Mouse (Mus musculus) liver, adult 2 months (tissue): ENCODE data around the gene Ganc. TPM values are rescaled to one million over a fixed set of nuclear protein-coding genes. Genes with fewer than 3 reads are reported as not detected.

Source experiments
- DNase-seq: peaks from one replicate; pipeline ENCODE4 v3.0.0-alpha.2; 2011; ENCODE audit warnings: low read depth, low spot score; ENCODE audit errors: extremely low read depth
- H3K27ac ChIP-seq: fragments of 200-500 bp; replicated peaks from 2 replicates; pipeline ENCODE4 v1.5.1; 2012; ENCODE audit warnings: low read depth, mild to moderate bottlenecking, control low read depth, inconsistent platforms, low read length; ENCODE audit not compliant: insufficient read depth
- H3K27me3 ChIP-seq: fragments of 200-500 bp; 2 replicates; pipeline ENCODE4 v1.6.1; 2012; ENCODE audit warnings: mild to moderate bottlenecking, moderate library complexity, low read length, inconsistent platforms; ENCODE audit not compliant: control insufficient read depth, insufficient read depth
- H3K36me3 ChIP-seq: fragments of 200-500 bp; 2 replicates; pipeline ENCODE4 v1.6.1; 2012; ENCODE audit warnings: low read length, inconsistent platforms; ENCODE audit not compliant: control insufficient read depth, insufficient read depth
- H3K4me1 ChIP-seq: fragments of 200-500 bp; 2 replicates; pipeline ENCODE4 v1.6.1; 2011; ENCODE audit warnings: low read length; ENCODE audit not compliant: control insufficient read depth, insufficient read depth
- H3K4me3 ChIP-seq: fragments of 200-500 bp; 2 replicates; pipeline ENCODE4 v1.5.1; 2011; ENCODE audit warnings: low read depth, mild to moderate bottlenecking, control low read depth, low read length, moderate library complexity; ENCODE audit not compliant: insufficient read depth
- H3K79me2 ChIP-seq: fragments of 200-500 bp; 2 replicates; pipeline ENCODE4 v1.6.1; 2012; ENCODE audit warnings: inconsistent platforms, mild to moderate bottlenecking, low read length, moderate library complexity; ENCODE audit not compliant: control insufficient read depth, insufficient read depth
- H3K9ac ChIP-seq: fragments of 200-500 bp; 2 replicates; pipeline ENCODE4 v1.6.1; 2012; ENCODE audit warnings: low read depth, mild to moderate bottlenecking, control low read depth, inconsistent platforms, low read length
- CTCF ChIP-seq: fragments of 200-500 bp; IDR thresholded peaks from 2 replicates; pipeline ENCODE4 v1.5.1; 2011; ENCODE audit warnings: low read depth, low read length, control low read depth
- POLR2A ChIP-seq: fragments of 200-500 bp; IDR thresholded peaks from 2 replicates; pipeline ENCODE4 v1.6.1; 2011; ENCODE audit warnings: low read length, control low read depth; ENCODE audit not compliant: insufficient read depth; ENCODE audit errors: extremely low read depth
- whole genome bisulfite sequencing: fragments of 180-500 bp; shearing (Covaris S2); methylation state at CpG from one replicate; pipeline ENCODE4 v1.1.7; 2018; 5-methylcytosine and 5-hydroxymethylcytosine counted together
- polyA plus RNA-seq: library from polyadenylated mRNA; depleted of rRNA; stranded (reverse); fragments of >200 nt; gene quantifications from 2 replicates; pipeline ENCODE4 v1.2.3, GENCODE M21; 2012
- total RNA-seq: library from RNA; depleted of rRNA; stranded (reverse); fragments of >200 nt; gene quantifications from 2 replicates; pipeline ENCODE4 v1.2.3, GENCODE M21; 2014

Ganc gene
- total and polyA plus RNA-seq, 2 experiments, result 10.7 to 26.5 TPM

- no peak for DNase-seq
- H3K79me2 ChIP-seq, result no peaks in the 10 kb centered on the region
- peak overlapping the region; percentile 28 for H3K27ac ChIP-seq
- H3K36me3 ChIP-seq, result peaks cover 33% of the 10 kb centered on the region
- no peak overlapping the region for H3K9ac ChIP-seq
- 79% methylated on average over 5 of the region's 5 CpGs for WGBS
- TF ChIP-seq POLR2A (no peak), CTCF (no peak)
- no peaks in the 10 kb centered on the region for H3K4me1 ChIP-seq
- no peak overlapping the region for H3K4me3 ChIP-seq
- no peaks in the 10 kb centered on the region for H3K27me3 ChIP-seq
These were observed 20.7 kb downstream of the Ganc start for GRCm38 (mm10) chr2:120424386-120424785.

DNA sequence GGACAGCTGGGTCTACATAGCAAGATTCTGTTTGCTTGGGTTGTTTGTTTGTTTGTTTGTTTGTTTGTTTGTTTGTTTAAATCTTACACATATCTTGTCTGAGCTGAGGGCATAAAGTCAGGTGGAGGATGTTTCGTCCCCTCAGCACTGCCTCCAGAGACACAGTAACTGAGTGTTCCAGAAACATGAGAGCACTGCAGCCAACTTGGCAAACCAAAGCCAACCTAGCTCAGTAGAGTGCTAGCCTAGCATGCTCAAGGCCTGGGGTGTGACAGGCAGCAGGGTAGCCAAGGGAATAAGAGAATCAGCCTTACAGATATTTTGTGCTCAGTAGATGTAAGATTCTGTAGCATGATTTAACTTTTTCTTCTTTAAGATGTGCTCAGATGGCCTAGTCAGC, 40.8 kb downstream of the Ganc start:
- Histone ChIP-seq H3K79me2 (no peaks in the 10 kb centered on the region), H3K4me1 (no peaks in the 10 kb centered on the region), H3K27ac (no peak overlapping the region), H3K36me3 (peaks cover 32% of the 10 kb centered on the region), H3K4me3 (no peak overlapping the region), H3K9ac (no peak overlapping the region), H3K27me3 (no peaks in the 10 kb centered on the region)
- TF ChIP-seq POLR2A, result no peak
- WGBS, result 94% methylated on average over 1 of the region's 1 CpGs
- DNase-seq, result no peak

- no peak for TF ChIP-seq CTCF
- no peak for TF ChIP-seq POLR2A
- Histone ChIP-seq H3K27ac (no peak overlapping the region), H3K4me3 (no peak overlapping the region), H3K27me3 (no peaks in the 10 kb centered on the region), H3K4me1 (no peaks in the 10 kb centered on the region), H3K36me3 (peaks cover 38% of the 10 kb centered on the region), H3K9ac (no peak overlapping the region), H3K79me2 (no peaks in the 10 kb centered on the region)
- WGBS, result 86% methylated on average over 10 of the region's 10 CpGs
- no peak for DNase-seq
These were observed 42.7 kb downstream of the Ganc start for GRCm38 (mm10) chr2:120446373-120446772.

- Histone ChIP-seq H3K4me1 (no peaks in the 10 kb centered on the region), H3K9ac (no peak overlapping the region), H3K27ac (no peak overlapping the region), H3K36me3 (peaks cover 39% of the 10 kb centered on the region), H3K4me3 (no peak overlapping the region), H3K79me2 (no peaks in the 10 kb centered on the region), H3K27me3 (no peaks in the 10 kb centered on the region)
- TF ChIP-seq CTCF (no peak), POLR2A (no peak)
- 98% methylated on average over 1 of the region's 1 CpGs for WGBS
- no peak for DNase-seq
These were observed 43.6 kb downstream of the Ganc start for GRCm38 (mm10) chr2:120447306-120447705.

DNA sequence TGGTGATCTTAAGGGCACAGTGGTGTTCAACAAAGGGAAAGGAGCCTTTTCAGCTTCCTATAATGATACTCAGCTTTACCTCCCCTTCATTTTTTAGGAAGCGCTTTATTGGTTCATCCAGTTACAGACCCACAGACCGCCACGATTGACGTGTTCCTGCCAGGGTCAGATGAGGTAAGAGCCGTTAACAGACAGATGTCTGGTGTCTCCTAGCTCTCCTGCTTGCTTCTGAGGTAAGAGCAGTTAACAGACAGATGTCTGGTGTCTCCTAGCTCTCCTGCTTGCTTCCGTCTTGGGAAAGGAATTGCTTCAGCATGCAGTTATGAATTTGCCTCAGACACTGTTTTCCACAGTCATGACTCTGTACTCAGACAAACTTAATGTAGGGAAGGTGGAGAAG, 47.0 kb downstream of the Ganc start:
- H3K36me3 ChIP-seq, result peaks cover 46% of the 10 kb centered on the region
- 85% methylated on average over 6 of the region's 6 CpGs for WGBS
- no peak overlapping the region for H3K27ac ChIP-seq
- TF ChIP-seq POLR2A (no peak), CTCF (no peak)
- H3K9ac ChIP-seq, result no peak overlapping the region
- no peak for DNase-seq
- H3K4me3 ChIP-seq, result no peak overlapping the region
- no peaks in the 10 kb centered on the region for H3K79me2 ChIP-seq
- no peaks in the 10 kb centered on the region for H3K4me1 ChIP-seq
- no peaks in the 10 kb centered on the region for H3K27me3 ChIP-seq

DNA sequence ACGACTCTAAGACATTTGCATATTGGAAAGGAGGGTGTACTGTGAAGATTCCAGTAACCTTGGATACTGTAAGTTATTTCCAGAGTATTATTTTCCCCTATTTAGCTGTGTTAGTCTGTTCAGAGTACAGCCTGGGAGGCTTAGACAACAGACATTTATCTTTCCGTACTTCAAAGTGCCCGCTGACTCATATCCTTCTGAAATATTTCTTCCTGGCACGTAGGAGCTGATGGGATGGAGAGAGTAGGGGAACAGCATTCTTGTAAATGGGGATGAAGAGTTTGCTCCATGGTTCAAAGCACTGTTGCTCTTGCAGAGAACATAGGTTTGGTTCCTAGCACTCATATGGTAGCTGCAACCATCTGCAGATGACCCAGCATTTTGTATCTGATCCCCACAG, 48.9 kb downstream of the Ganc start:
- H3K4me3 ChIP-seq, result no peak overlapping the region
- WGBS, result 84% methylated on average over 4 of the region's 4 CpGs
- H3K27ac ChIP-seq, result no peak overlapping the region
- H3K27me3 ChIP-seq, result no peaks in the 10 kb centered on the region
- H3K36me3 ChIP-seq, result peaks cover 48% of the 10 kb centered on the region
- H3K4me1 ChIP-seq, result no peaks in the 10 kb centered on the region
- TF ChIP-seq CTCF (no peak), POLR2A (no peak)
- no peaks in the 10 kb centered on the region for H3K79me2 ChIP-seq
- DNase-seq, result no peak
- H3K9ac ChIP-seq, result no peak overlapping the region

DNA sequence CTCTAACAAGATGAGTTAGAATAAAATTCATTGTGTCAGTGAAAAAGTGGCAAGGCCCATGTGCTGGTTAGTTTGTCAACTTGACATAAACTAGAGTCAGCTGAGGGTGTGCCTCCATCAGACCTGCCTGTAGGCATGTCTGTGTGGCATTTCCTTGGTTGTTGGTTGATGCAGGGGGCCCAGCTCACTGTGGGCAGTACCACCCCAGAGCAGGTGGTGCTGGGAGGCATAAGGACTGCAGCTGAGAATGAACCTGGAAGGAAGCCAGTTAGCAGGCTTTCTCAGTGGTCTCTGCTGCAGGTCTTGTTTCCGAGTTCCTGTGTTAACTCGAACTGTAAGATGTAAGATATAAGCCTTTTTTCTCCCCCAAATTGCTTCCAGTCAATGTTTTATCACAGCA, 51.3 kb downstream of the Ganc start:
- TF ChIP-seq CTCF (no peak), POLR2A (no peak)
- H3K36me3 ChIP-seq, result peaks cover 47% of the 10 kb centered on the region
- 86% methylated on average over 2 of the region's 2 CpGs for WGBS
- H3K4me1 ChIP-seq, result no peaks in the 10 kb centered on the region
- no peak overlapping the region for H3K4me3 ChIP-seq
- no peak overlapping the region for H3K27ac ChIP-seq
- no peak for DNase-seq
- no peak overlapping the region for H3K9ac ChIP-seq
- H3K27me3 ChIP-seq, result no peaks in the 10 kb centered on the region
- no peaks in the 10 kb centered on the region for H3K79me2 ChIP-seq
